Mouse (Mus musculus) forebrain, embryonic 13.5 days (tissue): ENCODE results near the gene Syne3. TPM values are rescaled to one million over a fixed set of nuclear protein-coding genes. Genes with fewer than 3 reads are reported as not detected.

Source experiments
- ATAC-seq: fragments of 200-750 bp; cut with Nextera tagmentation; 2 replicates; pipeline ENCODE4 v1.8.0; 2017
- H3K27ac ChIP-seq: fragments of 300-500 bp; sonication (generic); 2 replicates; pipeline ENCODE4 v1.5.1; 2015; ENCODE audit warnings: inconsistent platforms, mild to moderate bottlenecking, moderate library complexity
- H3K27me3 ChIP-seq: fragments of 300-500 bp; sonication (generic); 2 replicates; pipeline ENCODE4 v1.6.1; 2015; ENCODE audit warnings: mild to moderate bottlenecking, inconsistent platforms
- H3K36me3 ChIP-seq: fragments of 300-500 bp; sonication (generic); 2 replicates; pipeline ENCODE4 v1.6.1; 2015; ENCODE audit warnings: mild to moderate bottlenecking, inconsistent platforms; ENCODE audit not compliant: poor library complexity, severe bottlenecking
- H3K4me1 ChIP-seq: fragments of 300-500 bp; sonication (generic); 2 replicates; pipeline ENCODE4 v1.6.1; 2015; ENCODE audit warnings: inconsistent platforms
- H3K4me2 ChIP-seq: fragments of 300-500 bp; sonication (generic); 2 replicates; pipeline ENCODE4 v1.6.1; 2015; ENCODE audit warnings: inconsistent platforms, mild to moderate bottlenecking, moderate library complexity
- H3K4me3 ChIP-seq: fragments of 300-500 bp; sonication (generic); 2 replicates; pipeline ENCODE4 v1.5.1; 2015; ENCODE audit warnings: mild to moderate bottlenecking, inconsistent platforms
- H3K9ac ChIP-seq: fragments of 300-500 bp; sonication (generic); 2 replicates; pipeline ENCODE4 v1.6.1; 2015; ENCODE audit warnings: mild to moderate bottlenecking, inconsistent platforms
- H3K9me3 ChIP-seq: fragments of 300-500 bp; sonication (generic); replicated peaks from 2 replicates; pipeline ENCODE4 v1.6.1; 2016; ENCODE audit warnings: inconsistent platforms
- WGBS: fragments of 180-500 bp; shearing (Covaris S2); methylation state at CpG from one replicate; pipeline ENCODE4 v1.1.7; 2015; 5-methylcytosine and 5-hydroxymethylcytosine counted together
- polyA plus RNA-seq: library from polyadenylated mRNA; unstranded; fragments of >200 nt; fragmentation: Nextera tagmentation; extraction: Ambion mirVana; gene quantifications from 2 replicates; pipeline ENCODE4 v1.2.1, GENCODE M21; 2015

The Syne3 gene
- polyA plus RNA-seq, 1 experiment from 2014 or later, result 0.12 TPM

DNA sequence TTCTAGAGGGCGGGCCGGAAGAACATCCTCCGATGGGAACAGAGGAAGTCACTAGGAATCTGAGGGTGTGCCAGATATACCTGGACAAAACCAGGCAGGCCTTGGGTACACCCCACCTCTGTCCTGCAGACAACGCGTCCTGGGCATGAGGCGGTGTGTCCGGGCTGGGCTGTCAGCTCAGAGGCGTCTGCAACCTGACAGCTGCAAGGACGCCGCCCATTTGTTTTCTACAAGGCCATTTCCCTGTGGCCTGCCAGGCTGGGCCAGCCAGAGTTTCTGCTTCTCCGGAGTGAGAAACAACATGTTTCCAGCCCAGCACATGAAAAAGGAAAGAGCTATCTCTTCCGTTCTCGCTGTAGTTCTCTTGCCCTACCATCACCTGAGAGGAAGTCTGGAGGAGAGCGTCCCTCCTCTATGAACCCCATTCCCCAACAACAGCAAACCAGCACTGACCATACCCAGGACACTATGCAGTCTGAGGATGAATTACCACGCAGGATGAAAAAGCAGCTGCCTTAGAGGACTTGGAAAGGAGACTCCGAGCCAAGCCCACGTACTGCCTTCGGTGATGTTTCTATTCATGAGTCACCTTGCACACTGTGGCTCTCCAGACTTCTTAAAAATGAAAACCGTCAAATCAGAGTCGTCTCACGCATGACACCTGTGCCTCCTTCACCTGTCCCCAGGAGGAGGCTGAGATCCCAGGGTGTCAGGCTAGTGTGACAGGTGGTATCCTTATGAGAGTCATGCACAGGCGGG is 4.5 kb downstream of the Syne3 start:
- Histone ChIP-seq H3K4me3 (no peak overlapping the region), H3K27ac (no peak overlapping the region), H3K9ac (no peak overlapping the region), H3K36me3 (no peaks in the 10 kb centered on the region), H3K9me3 (no peaks in the 10 kb centered on the region), H3K27me3 (peaks cover 36% of the 10 kb centered on the region), H3K4me1 (peaks cover 25% of the 10 kb centered on the region), H3K4me2 (no peak overlapping the region)
- no peak for ATAC-seq
- 86% methylated on average over 22 of the region's 22 CpGs for WGBS

DNA sequence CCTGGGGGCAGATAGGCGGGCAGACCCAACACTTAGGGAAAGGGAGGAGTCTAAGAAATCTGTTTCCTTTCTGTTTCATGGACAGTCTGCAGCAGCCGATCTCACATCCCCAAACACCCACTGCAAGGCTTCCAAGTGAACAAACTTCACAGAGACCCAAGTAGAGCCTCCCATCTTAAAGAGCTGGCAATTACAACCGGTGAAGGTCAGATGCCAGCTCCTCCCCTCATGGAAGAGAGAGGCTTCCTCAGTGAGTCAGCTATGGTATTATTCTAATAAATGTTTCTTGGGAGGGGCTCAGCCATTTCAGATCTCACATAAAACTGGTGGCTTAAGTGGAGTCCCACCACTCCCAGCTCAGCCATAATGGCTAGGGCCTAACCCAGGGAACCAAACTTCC is 5.9 kb downstream of the Syne3 start:
- Histone ChIP-seq H3K4me1 (peaks cover 10% of the 10 kb centered on the region), H3K4me2 (no peak overlapping the region), H3K9ac (no peak overlapping the region), H3K9me3 (no peaks in the 10 kb centered on the region), H3K27ac (no peak overlapping the region), H3K27me3 (peaks cover 23% of the 10 kb centered on the region), H3K36me3 (no peaks in the 10 kb centered on the region), H3K4me3 (no peak overlapping the region)
- WGBS, result 94% methylated on average over 3 of the region's 3 CpGs
- no peak for ATAC-seq

DNA sequence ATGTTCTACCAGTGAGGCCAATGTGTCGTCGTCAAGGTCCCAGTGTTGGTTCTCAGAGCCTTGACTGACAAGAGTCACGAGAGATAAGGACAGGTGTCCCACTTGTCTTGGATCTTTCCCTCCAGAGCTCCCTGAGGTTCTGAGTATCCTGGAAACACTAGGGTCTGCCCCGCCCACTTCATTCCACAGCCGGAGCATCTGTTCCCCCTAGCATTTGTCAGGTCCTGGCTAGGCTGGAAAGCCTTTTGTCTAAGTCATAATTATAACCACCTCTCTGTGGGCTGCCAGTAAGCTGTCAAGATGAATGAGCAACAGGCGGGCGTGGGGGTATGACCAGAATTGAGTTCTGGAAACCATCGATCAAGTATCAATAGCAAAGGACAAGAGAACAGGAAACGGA is 6.5 kb downstream of the Syne3 start:
- 45% methylated on average over 9 of the region's 9 CpGs for WGBS
- no peaks in the 10 kb centered on the region for H3K36me3 ChIP-seq
- no peak for ATAC-seq
- H3K4me1 ChIP-seq, result peaks cover 6% of the 10 kb centered on the region; the same call in 1 of the 2 replicates
- no peak overlapping the region for H3K9ac ChIP-seq
- H3K4me3 ChIP-seq, result no peak overlapping the region
- H3K9me3 ChIP-seq, result no peaks in the 10 kb centered on the region
- no peak overlapping the region for H3K4me2 ChIP-seq
- H3K27ac ChIP-seq, result no peak overlapping the region
- H3K27me3 ChIP-seq, result peaks cover 18% of the 10 kb centered on the region

DNA sequence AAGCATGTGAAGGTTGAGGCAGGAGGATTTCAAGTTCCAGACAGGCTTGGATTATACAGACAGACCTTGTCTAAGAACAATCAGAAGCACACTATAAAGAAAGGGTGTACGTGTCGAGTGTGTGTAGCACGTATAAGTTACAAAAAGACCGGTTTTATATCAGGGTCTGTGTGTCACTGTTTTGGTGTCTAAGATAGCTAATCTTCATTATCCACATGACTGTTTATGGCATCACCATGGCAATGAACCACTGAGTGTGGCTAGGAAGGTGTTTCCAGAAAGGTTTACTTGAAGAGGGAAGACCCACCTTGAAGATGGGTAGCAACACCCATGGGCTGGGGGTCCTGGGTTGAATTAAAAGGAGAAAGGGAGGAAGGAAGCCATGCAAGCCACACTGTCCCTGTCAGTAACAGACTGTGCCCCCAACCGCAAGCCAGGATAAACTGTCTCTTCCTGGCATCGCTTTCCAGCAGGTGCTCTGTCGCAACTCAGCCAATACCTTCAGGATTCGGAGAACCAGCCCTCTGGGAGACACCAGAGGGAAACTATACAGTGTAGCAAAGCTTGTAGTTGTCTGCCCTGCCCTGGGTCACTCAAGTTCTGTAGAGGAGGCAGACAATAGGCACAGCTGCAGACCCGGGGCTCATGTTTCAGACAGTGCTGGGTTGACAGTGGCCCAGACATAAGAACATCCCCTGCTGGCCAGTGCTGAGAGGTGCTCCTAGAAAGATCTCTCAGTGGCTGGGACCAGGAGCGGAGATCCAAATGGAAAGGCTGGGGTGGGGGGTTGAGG is 7.1 kb downstream of the Syne3 start:
- 67% methylated on average over 10 of the region's 10 CpGs for WGBS
- no peak overlapping the region for H3K9ac ChIP-seq
- ATAC-seq, result no peak
- no peak overlapping the region for H3K27ac ChIP-seq
- H3K4me3 ChIP-seq, result no peak overlapping the region
- no peaks in the 10 kb centered on the region for H3K9me3 ChIP-seq
- no peaks in the 10 kb centered on the region for H3K36me3 ChIP-seq
- H3K4me2 ChIP-seq, result no peak overlapping the region
- peaks cover 11% of the 10 kb centered on the region for H3K27me3 ChIP-seq
- peaks cover 6% of the 10 kb centered on the region; the same call in 1 of the 2 replicates for H3K4me1 ChIP-seq

DNA sequence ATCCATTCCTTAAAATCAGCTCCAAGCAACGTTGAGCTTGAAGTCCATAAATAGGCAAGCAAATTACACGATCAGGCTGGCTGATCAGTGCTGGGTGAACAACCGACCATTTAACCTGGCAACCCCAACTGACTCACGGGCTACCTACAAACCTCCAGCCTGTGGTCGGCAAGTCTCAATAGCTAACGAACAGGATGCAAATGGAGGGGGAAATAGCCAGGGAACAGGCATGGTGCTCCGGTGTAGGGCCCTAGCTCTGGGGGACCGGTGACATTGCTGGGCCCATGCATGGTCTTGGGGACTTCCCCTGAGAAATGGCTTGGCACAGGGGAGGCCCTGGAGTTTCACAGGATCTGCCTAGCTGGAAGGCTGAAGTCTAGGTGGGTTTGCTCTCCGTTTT is 8.3 kb downstream of the Syne3 start:
- WGBS, result 85% methylated on average over 9 of the region's 9 CpGs
- Histone ChIP-seq H3K4me1 (peaks cover 6% of the 10 kb centered on the region; the same call in 1 of the 2 replicates), H3K4me3 (no peak overlapping the region), H3K9me3 (no peaks in the 10 kb centered on the region), H3K36me3 (no peaks in the 10 kb centered on the region), H3K4me2 (no peak overlapping the region), H3K27ac (no peak overlapping the region), H3K9ac (no peak overlapping the region), H3K27me3 (0 out of 2 replicates have a peak, but pooled peaks cover 3% of the 10 kb centered on the region)
- ATAC-seq, result no peak

DNA sequence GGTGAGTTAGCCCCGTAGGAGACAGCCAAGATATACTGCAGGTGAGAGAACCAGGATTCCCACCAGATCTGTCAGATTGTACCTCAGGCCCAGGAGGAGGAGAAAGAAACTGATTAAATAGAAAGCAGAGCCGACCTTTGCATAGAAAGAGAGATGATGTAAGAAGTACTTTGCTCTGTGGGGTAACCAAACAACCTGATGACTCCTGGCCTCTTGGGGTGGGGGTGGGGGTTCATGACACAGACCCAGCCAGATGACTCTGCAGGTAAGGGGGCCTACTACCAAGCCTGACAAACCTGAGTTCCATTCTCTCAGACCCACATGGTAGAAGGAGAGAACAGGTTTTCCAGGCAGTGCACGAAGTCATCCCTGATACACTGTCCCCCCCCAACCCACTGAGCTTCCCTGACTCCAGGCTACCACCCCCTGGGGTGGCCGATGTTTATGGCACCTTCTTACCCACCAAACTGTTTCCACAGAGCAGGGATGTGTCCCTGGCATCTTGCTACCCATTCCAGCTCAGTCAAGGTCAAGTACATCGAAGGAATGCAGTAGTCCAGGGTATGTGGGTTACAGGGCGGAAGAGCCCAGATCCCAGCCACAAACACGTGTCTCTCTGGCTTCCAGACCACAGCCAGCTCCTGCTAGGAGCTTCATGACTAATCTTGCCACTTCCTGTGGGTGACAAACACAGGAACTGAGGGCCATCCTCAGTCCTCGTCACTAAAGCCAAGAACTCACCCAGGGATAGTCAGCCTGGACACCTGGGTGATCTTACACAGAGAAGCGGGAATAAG is 8.9 kb downstream of the Syne3 start:
- Histone ChIP-seq H3K27me3 (no peaks in the 10 kb centered on the region), H3K9ac (no peak overlapping the region), H3K36me3 (no peaks in the 10 kb centered on the region), H3K4me1 (peaks cover 6% of the 10 kb centered on the region; the same call in 1 of the 2 replicates), H3K27ac (no peak overlapping the region), H3K4me2 (no peak overlapping the region), H3K4me3 (no peak overlapping the region), H3K9me3 (no peaks in the 10 kb centered on the region)
- ATAC-seq, result no peak
- 80% methylated on average over 9 of the region's 9 CpGs for WGBS

DNA sequence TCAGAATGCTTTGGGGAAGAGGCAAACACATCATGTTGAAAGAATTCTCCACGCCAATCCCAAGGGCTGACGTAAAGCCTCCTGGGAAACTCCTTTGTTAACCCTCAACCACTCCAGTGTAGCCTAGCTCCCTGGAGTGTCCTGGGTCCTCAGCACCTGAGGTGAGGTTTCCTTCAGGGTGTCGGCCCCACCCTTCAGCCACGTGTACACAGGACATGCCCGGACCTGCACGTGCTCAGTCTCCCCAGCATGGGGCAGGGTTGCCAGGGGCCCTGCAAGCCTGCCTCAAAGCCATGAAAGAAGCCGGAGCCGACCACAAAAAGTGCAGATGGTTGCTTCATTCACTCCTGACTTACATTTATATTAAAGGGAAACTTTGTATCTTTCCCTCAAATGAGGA is 10.4 kb downstream of the Syne3 start:
- no peak overlapping the region for H3K27ac ChIP-seq
- H3K9me3 ChIP-seq, result no peaks in the 10 kb centered on the region
- 64% methylated on average over 8 of the region's 8 CpGs for WGBS
- H3K4me1 ChIP-seq, result peaks cover 6% of the 10 kb centered on the region; the same call in 1 of the 2 replicates
- H3K27me3 ChIP-seq, result no peaks in the 10 kb centered on the region
- no peak overlapping the region for H3K4me2 ChIP-seq
- no peak for ATAC-seq
- H3K36me3 ChIP-seq, result no peaks in the 10 kb centered on the region
- H3K9ac ChIP-seq, result no peak overlapping the region
- H3K4me3 ChIP-seq, result no peak overlapping the region

DNA sequence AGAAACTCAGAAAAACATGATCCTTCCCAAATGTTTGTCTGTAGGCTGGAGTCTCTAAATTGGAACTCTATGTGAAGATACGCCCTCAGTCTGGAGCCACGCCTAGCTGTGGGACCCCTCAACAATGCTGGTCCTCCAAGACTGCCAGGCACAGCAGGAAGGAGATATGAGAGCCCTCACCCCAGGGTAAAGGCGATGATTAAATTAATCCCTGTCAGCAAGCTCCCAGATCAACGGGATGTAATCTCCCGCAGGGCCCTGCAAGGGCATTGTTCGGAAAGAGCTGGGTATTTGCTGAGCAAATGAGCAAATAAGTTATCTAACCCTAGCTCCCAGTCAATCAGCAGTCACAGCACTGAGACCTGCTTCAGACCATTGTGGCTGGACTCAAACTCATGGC is 11.1 kb downstream of the Syne3 start:
- no peak overlapping the region for H3K4me2 ChIP-seq
- H3K4me3 ChIP-seq, result no peak overlapping the region
- no peak overlapping the region for H3K27ac ChIP-seq
- H3K9me3 ChIP-seq, result no peaks in the 10 kb centered on the region
- 47% methylated on average over 6 of the region's 6 CpGs for WGBS
- H3K36me3 ChIP-seq, result no peaks in the 10 kb centered on the region
- H3K9ac ChIP-seq, result no peak overlapping the region
- no peak for ATAC-seq
- H3K27me3 ChIP-seq, result no peaks in the 10 kb centered on the region
- peaks cover 6% of the 10 kb centered on the region; the same call in 1 of the 2 replicates for H3K4me1 ChIP-seq

DNA sequence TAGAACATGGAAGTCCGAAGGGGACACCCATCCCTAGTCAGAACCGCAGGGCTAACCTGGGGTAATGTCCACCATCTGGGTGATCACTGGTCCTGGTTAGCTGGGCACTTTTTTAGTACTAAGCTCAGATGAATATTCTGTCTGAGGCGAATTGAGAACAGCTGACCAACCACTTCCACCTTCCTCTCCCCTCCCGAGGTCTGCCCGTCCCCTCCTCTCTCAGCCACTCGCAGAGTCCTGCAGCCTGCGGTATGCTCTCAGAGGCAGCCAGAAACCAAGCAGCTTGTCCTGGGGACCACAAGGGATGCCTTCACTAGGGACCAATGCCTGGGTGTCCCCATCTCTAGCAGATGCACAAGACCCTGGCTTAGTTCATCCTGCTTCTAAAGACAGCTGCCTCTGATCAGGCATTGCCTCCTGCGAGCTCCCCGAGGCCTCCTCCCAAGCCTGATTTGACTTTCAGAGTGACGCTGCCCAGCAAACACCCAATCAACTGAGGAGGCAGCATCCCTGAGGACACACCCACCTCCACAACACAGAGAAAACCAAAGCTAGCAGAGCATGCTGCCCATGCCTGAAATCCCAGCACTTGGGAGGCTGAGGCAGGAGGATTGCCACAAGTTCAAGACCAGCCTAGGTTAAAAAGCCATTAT is 11.8 kb downstream of the Syne3 start:
- H3K36me3 ChIP-seq, result no peaks in the 10 kb centered on the region
- H3K27me3 ChIP-seq, result no peaks in the 10 kb centered on the region
- no peak overlapping the region for H3K27ac ChIP-seq
- H3K4me2 ChIP-seq, result no peak overlapping the region
- 85% methylated on average over 10 of the region's 10 CpGs for WGBS
- no peak overlapping the region for H3K9ac ChIP-seq
- H3K4me1 ChIP-seq, result no peaks in the 10 kb centered on the region
- no peaks in the 10 kb centered on the region for H3K9me3 ChIP-seq
- H3K4me3 ChIP-seq, result no peak overlapping the region
- ATAC-seq, result no peak

DNA sequence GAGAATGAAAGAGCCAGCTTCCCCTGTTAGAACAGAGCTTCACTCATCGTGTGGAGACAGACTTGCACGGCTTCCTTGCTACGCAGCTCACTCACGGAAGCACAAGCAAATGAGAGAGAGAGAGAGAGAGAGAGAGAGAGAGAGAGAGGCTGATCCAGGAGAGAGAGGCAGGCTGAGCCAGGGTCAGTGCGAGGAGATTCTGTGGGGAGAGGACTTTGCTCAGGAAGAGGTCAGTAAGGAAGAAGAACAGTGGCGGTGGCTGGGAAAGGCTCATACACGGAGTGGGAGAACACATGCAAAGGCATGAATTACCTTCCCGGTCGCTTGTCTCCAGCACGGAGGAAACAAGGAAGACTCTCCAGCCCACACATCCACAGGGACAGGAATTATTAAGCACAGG is 12.4 kb downstream of the Syne3 start:
- no peaks in the 10 kb centered on the region for H3K4me1 ChIP-seq
- no peaks in the 10 kb centered on the region for H3K9me3 ChIP-seq
- 88% methylated on average over 10 of the region's 10 CpGs for WGBS
- H3K4me3 ChIP-seq, result no peak overlapping the region
- no peaks in the 10 kb centered on the region for H3K27me3 ChIP-seq
- no peaks in the 10 kb centered on the region for H3K36me3 ChIP-seq
- H3K27ac ChIP-seq, result no peak overlapping the region
- no peak overlapping the region for H3K9ac ChIP-seq
- no peak for ATAC-seq
- no peak overlapping the region for H3K4me2 ChIP-seq

DNA sequence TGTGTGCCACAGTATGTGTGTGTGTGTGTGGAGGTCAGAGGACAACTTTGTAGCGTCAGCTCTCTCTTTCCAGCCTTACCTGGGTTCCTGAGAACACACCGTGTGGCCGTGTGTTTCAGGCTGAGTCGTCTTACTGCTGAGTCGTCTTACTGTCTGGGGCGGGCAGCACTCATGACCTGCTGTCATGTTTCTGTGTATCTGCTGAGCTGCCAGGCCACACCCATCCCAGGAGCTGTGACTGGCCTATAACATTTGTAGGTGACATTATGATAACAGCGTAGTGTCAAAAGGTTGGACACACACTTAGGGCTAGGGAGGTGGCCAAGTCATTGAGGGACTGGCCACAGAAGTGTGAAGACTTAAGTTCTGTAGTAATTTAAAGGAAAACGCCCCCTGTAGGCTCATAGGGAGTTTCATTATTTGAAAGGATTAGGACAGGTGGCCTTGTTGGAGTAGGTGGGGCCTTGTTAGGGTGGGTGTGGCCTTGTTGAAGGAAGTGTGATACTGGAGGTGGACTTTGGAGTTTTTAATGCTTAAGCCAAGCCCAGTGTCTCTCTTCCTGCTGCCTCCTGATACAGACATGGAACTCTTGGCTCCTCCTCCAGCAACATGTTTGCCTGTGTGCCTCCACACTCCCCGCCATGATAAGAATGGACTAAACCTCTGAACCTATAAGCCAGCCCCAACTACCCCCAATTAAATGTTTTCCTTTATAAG is 13.4 kb downstream of the Syne3 start:
- ATAC-seq, result no peak
- Histone ChIP-seq H3K9me3 (no peaks in the 10 kb centered on the region), H3K4me3 (no peak overlapping the region), H3K27me3 (no peaks in the 10 kb centered on the region), H3K9ac (no peak overlapping the region), H3K27ac (no peak overlapping the region), H3K4me2 (no peak overlapping the region), H3K4me1 (no peaks in the 10 kb centered on the region), H3K36me3 (no peaks in the 10 kb centered on the region)
- 85% methylated on average over 9 of the region's 9 CpGs for WGBS
